Mouse (Mus musculus): ENCODE results near the gene Zfp398. TPM values are rescaled to one million over a fixed set of nuclear protein-coding genes. Genes with fewer than 3 reads are reported as not detected.
A peak's percentile ranks its signal among the peaks of the same experiment; 100 is the strongest.
"Not testable (repeated sequence)": the region's sequence is repeated elsewhere in the genome, so short reads cannot be mapped to it uniquely, and the experiment has no call there.

The Zfp398 gene
- total RNA-seq, 4 experiments from 2014 or later = 21.2 to 27.1 (median 24.1) TPM

- no peak for DNase-seq (ENCODE audit: low spot score in 2 of 2)
Observed at GRCm38 (mm10) chr6:47824241-47824640, 11.2 kb upstream of the Zfp398 start.

GRCm38 (mm10) chr6:47827462-47827861 is 8.0 kb upstream of the Zfp398 start:
- no peak for DNase-seq (ENCODE audit: low spot score in 2 of 2)

- DNase-seq (ENCODE audit: low spot score in 2 of 2) = no peak
Observed at GRCm38 (mm10) chr6:47828950-47829349, 6.5 kb upstream of the Zfp398 start.

DNA sequence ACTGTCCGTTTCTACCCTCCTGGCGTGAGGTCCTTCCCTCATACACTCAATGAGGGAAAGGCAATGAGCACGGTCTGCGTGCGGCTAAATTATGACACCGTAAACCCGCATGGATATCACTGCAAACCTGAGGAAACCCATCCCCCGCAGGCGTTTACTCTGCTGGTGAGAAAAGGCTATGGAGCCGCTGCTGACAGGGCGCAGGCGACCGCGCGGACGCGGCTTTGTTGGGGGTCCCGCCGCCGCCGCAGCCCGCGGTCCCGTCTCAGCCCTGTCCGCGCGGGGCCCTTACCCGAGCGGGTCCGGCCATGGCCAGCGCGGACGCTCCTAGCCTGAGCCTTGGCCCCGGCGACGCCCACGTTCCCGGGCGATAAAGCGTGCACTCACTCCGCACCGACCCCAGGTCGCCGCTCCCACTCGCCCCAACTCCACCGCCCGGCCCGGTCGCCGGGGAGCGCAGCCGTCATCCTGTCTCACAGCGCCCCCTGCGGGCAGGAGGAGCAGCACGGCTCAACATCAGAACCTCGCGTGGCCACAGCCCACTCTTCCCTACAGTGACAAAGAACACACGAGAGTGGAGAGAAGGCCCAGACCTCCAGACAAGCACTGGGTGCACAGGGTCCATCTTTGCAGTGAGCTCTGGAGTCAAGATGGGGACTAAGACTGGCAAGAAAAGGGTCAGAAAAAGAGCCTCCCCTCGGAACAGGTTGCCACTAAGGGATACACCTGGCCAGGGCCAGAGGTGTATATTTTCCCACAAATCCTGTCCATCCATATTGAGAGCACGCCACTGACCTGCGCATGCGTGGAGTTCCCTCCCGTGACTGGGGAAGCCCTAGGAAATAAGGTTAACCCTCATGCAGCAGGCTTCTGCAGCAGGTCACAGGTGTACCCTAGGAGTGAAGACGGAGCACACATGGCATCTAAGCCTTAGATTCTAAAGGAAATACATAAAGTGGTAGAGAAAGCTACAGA is 5.1 kb upstream of the Zfp398 start, which contains the start of gene Zfp786:
Gene Zfp786, minus strand, starts transcription at position 764 of the 975 bp plus-strand sequence.
- DNase-seq (ENCODE audit: low spot score in 2 of 2) = peak; percentile 77 to 90

GRCm38 (mm10) chr6:47832220-47832619 is 3.2 kb upstream of the Zfp398 start:
- no peak for DNase-seq (ENCODE audit: low spot score in 2 of 2)

- peak in 1 of 2 experiments; percentile 49 for DNase-seq (ENCODE audit: low spot score in 2 of 2)
Observed at GRCm38 (mm10) chr6:47835984-47836521, 592 bp downstream of the Zfp398 start.

DNA sequence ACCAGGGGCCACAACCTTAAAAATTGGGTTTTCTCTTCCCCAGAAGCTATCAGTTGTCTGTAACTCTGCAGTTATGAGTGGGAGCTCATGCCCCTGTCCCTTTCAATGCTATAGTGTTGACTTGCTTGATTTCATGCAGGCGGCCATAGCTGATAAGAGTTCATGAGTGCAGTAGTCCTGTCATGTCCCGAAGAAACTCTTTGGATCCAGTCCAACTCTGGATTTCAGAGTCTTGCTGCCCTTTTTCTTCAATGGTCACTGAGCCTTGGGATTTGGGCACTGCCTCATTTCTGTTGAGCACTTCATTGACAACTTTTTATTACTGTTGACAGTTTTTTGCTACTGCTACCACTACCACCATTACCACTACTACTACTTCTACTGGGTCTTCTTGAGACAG is 2.2 kb downstream of the Zfp398 start:
- DNase-seq (ENCODE audit: low spot score in 2 of 2) = no peak

- DNase-seq (ENCODE audit: low spot score in 2 of 2) = no peak
Observed at GRCm38 (mm10) chr6:47841077-47841476, 5.6 kb downstream of the Zfp398 start.

GRCm38 (mm10) chr6:47841831-47842230 is 6.4 kb downstream of the Zfp398 start:
- no peak for DNase-seq (ENCODE audit: low spot score in 2 of 2)

- DNase-seq (ENCODE audit: low spot score in 2 of 2) = no peak
Observed at GRCm38 (mm10) chr6:47842337-47842736, 6.9 kb downstream of the Zfp398 start.

DNA sequence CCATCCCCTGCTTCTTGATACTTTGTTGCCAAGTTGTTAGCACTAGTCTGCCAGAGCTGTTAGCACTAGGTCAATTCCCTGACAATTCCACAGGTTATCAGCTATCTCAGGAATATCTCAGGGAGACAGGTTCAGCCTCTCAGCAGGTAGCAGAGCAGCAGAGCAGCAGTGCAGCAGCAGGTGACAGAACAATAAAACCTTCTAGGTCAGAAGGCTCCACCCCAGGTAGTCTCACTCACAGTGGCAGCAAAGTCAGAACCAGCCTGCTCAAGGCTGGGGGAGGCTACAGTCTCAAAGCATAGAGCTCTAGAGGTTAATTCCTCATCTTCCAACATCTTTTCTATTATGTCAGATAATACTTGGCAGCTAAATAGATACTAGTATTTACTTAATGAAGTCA is 10.3 kb downstream of the Zfp398 start:
- DNase-seq (ENCODE audit: low spot score in 2 of 2) = no peak

DNA sequence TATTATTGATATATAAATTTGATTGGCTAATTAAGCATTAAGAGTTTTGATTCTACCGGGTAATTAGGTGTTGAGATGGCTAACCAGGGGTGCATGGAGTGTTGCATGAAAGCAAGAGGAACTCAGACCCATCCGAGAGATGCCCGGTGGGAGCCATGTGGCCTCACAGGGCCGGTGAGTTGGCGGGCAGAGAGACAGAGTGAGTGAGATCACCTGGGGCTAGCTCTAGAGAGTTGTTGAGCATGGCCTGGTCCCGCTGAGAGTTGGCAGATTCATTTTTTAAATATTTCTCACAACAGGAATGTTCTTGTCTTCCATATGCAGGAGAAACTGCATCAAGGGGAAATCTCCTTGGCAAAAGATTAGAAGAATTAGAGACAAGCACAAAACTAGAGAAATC is 21.8 kb downstream of the Zfp398 start:
- no peak for DNase-seq (ENCODE audit: low spot score in 2 of 2)

DNA sequence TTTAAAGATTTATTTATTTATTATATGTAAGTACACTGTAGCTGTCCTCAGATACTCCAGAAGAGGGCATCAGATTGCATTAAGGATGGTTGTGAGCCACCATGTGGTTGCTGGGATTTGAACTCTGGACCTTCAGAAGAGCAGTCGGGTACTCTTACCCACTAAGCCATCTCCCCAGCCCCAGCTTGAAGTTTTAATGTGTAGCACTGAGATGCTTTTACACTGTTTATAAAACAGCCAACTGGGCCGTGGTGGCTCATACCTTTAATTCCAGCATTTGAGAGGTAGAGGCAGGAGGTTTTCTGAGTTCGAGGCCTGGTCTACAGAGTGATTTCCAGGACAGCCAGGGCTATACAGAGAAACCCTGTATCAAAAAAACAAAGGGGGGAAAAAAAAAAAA is 22.3 kb downstream of the Zfp398 start:
- DNase-seq (ENCODE audit: low spot score in 2 of 2) = not testable (repeated sequence)

GRCm38 (mm10) chr6:47872266-47872665 is 36.8 kb downstream of the Zfp398 start:
- DNase-seq (ENCODE audit: low spot score in 2 of 2) = no peak

DNA sequence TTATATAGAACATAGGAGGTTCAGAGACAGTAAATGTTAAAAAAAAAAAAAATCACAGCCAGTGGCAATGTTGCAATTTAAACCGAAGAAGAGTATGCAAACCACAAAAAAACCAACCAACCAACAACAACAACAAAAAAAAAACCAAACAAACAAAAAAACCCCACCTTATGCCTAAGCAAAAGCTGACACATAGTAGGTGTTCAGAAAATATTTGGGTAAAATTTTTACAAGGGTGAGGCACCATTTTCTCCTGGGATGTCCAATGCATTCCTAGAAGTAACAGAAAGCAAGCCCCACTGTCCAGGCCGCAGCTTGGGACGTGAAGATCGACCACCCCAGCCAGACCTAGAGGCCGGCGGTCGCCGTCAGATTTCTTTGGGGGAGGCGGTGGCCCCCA is 41.6 kb downstream of the Zfp398 start, which contains the start of gene Zfp282:
Gene Zfp282, plus strand, starts transcription at position 147 of the 400 bp plus-strand sequence.
- no peak for DNase-seq (ENCODE audit: low spot score in 2 of 2)

- DNase-seq (ENCODE audit: low spot score in 2 of 2) = peak; percentile 86 to 89
Observed at GRCm38 (mm10) chr6:47877461-47878132, 42.1 kb downstream of the Zfp398 start.

GRCm38 (mm10) chr6:47878133-47878514 is 42.7 kb downstream of the Zfp398 start:
- DNase-seq (ENCODE audit: low spot score in 2 of 2) = no peak

DNA sequence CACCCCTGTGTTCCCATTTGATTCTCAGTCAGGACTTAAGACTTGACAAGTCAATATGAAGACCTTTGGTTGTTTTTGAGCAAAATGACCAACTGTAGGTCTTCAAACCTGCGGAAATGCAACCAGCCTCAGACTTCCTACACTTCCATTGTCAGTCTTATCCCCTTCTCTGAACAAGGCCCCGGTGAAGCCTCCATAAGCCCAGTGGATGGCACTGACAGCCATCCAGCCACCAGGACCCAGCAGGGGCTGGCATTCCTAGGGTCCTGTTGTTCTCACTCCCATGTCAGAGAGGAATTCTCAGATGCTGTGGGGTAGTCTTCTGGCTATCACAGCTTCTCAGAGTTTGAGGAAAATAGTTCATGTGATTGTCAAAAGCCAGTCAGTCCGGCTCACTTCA is 43.1 kb downstream of the Zfp398 start:
- no peak for DNase-seq (ENCODE audit: low spot score in 2 of 2)

- DNase-seq (ENCODE audit: low spot score in 2 of 2) = no peak
Observed at GRCm38 (mm10) chr6:47879049-47879716, 43.7 kb downstream of the Zfp398 start.

GRCm38 (mm10) chr6:47880166-47880565 is 44.7 kb downstream of the Zfp398 start:
- no peak for DNase-seq (ENCODE audit: low spot score in 2 of 2)

DNA sequence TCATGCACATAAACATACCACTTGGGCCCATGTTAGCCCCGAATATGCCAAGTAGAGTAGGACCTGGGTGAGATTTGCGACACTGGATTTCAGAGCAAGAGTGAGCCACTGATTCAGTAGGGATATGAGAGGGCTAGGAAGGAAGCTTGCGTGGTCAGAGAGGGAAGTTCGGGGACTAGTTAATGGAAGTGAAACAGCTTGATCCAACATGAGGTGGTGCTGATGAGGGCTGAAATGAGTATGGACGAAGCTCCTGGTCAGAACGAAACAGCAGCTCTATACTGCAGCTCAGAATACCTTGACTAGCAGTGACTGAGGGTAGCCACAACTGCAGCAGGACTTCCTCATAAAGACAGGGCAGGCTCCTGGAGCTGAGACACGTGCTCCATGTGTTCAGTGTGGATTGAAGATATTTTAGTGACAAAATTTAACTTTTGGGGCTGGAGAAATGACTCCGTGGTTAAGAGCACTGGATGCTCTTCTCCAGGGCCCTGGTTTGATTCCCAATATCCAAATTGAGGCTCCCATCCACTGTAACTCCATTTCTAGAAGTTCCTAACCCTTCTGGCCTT is 53.4 kb downstream of the Zfp398 start:
- DNase-seq (ENCODE audit: low spot score in 2 of 2) = no peak
